Mouse (Mus musculus) large intestine, adult 2 months (tissue): Measurements from ENCODE around the gene Klf6. TPM values are rescaled to one million over a fixed set of nuclear protein-coding genes. Genes with fewer than 3 reads are reported as not detected.

Experiments used
- DNase-seq: peaks from one replicate; pipeline ENCODE4 v3.0.0-alpha.2; 2012; ENCODE audit warnings: low read depth, low spot score
- WGBS: fragments of 180-500 bp; shearing (Covaris S2); methylation state at CpG from one replicate; pipeline ENCODE4 v1.1.7; 2018; 5-methylcytosine and 5-hydroxymethylcytosine counted together
- polyA plus RNA-seq: library from polyadenylated mRNA; depleted of rRNA; stranded (reverse); fragments of >200 nt; gene quantifications from 2 replicates; pipeline ENCODE4 v1.2.3, GENCODE M21; 2012; rRNA removed

The Klf6 gene
- polyA plus RNA-seq, result 27.2 and 57.9 TPM in 2 replicates

- DNase-seq, result peak; percentile 96
- under 1% methylated on average over 60 of the region's 60 CpGs for WGBS
Observed at GRCm38 (mm10) chr13:5861157-5862002, at the start of gene Klf6. Gene Klf6, plus strand, starts transcription at chr13:5861482.

GRCm38 (mm10) chr13:5813433-5813832, 47.8 kb upstream of the Klf6 start:
- no peak for DNase-seq
- 35% methylated on average over 9 of the region's 9 CpGs for WGBS

GRCm38 (mm10) chr13:5817250-5817649, 44.0 kb upstream of the Klf6 start:
- WGBS, result 88% methylated on average over 3 of the region's 3 CpGs

GRCm38 (mm10) chr13:5819173-5819572, 42.1 kb upstream of the Klf6 start:
- 76% methylated on average over 3 of the region's 3 CpGs for WGBS
- no peak for DNase-seq

More at GRCm38 (mm10) chr13:5817250-5817649, 44.0 kb upstream of the Klf6 start:
- DNase-seq, result no peak

- no peak for DNase-seq
- WGBS, result 31% methylated on average over 11 of the region's 11 CpGs
Observed at GRCm38 (mm10) chr13:5822586-5822985, 38.7 kb upstream of the Klf6 start.

- DNase-seq, result no peak
- 78% methylated on average over 7 of the region's 7 CpGs for WGBS
Observed at GRCm38 (mm10) chr13:5823150-5823549, 38.1 kb upstream of the Klf6 start.

GRCm38 (mm10) chr13:5824189-5824815, 37.0 kb upstream of the Klf6 start:
- no peak for DNase-seq
- 84% methylated on average over 8 of the region's 8 CpGs for WGBS

- WGBS, result 37% methylated on average over 9 of the region's 9 CpGs
- DNase-seq, result no peak
Observed at GRCm38 (mm10) chr13:5826170-5826827, 35.0 kb upstream of the Klf6 start.

GRCm38 (mm10) chr13:5831976-5832375, 29.3 kb upstream of the Klf6 start:
- DNase-seq, result no peak
- 24% methylated on average over 7 of the region's 7 CpGs for WGBS

GRCm38 (mm10) chr13:5837174-5837777, 24.0 kb upstream of the Klf6 start:
- DNase-seq, result no peak
- 67% methylated on average over 4 of the region's 4 CpGs for WGBS

- WGBS, result 35% methylated on average over 6 of the region's 6 CpGs
- peak; percentile 81 for DNase-seq
Observed at GRCm38 (mm10) chr13:5841418-5841817, 19.9 kb upstream of the Klf6 start.

- 67% methylated on average over 5 of the region's 5 CpGs for WGBS
- DNase-seq, result no peak
Observed at GRCm38 (mm10) chr13:5842911-5843310, 18.4 kb upstream of the Klf6 start.

GRCm38 (mm10) chr13:5843829-5844228, 17.5 kb upstream of the Klf6 start:
- 37% methylated on average over 2 of the region's 2 CpGs for WGBS

GRCm38 (mm10) chr13:5844338-5844737, 16.9 kb upstream of the Klf6 start:
- WGBS, result 38% methylated on average over 5 of the region's 5 CpGs
- peak; percentile 53 for DNase-seq

More at GRCm38 (mm10) chr13:5843829-5844228, 17.5 kb upstream of the Klf6 start:
- DNase-seq, result no peak

- DNase-seq, result peak; percentile 81
- 6% methylated on average over 10 of the region's 10 CpGs for WGBS
Observed at GRCm38 (mm10) chr13:5845161-5845590, 16.1 kb upstream of the Klf6 start.

- 13% methylated on average over 5 of the region's 5 CpGs for WGBS
Observed at GRCm38 (mm10) chr13:5845605-5846004, 15.7 kb upstream of the Klf6 start.

GRCm38 (mm10) chr13:5846860-5847259, 14.4 kb upstream of the Klf6 start:
- 80% methylated on average over 4 of the region's 4 CpGs for WGBS
- no peak for DNase-seq

More at GRCm38 (mm10) chr13:5845605-5846004, 15.7 kb upstream of the Klf6 start:
- no peak for DNase-seq

GRCm38 (mm10) chr13:5847736-5848135, 13.5 kb upstream of the Klf6 start:
- no peak for DNase-seq

GRCm38 (mm10) chr13:5860651-5861156, 578 bp upstream of the Klf6 start:
- no peak for DNase-seq
- WGBS, result under 1% methylated on average over 27 of the region's 27 CpGs

More at GRCm38 (mm10) chr13:5847736-5848135, 13.5 kb upstream of the Klf6 start:
- WGBS, result 62% methylated on average over 2 of the region's 2 CpGs
